8 mouse cellular contexts compared by ENCODE assay signal in the genomic region with DNA sequence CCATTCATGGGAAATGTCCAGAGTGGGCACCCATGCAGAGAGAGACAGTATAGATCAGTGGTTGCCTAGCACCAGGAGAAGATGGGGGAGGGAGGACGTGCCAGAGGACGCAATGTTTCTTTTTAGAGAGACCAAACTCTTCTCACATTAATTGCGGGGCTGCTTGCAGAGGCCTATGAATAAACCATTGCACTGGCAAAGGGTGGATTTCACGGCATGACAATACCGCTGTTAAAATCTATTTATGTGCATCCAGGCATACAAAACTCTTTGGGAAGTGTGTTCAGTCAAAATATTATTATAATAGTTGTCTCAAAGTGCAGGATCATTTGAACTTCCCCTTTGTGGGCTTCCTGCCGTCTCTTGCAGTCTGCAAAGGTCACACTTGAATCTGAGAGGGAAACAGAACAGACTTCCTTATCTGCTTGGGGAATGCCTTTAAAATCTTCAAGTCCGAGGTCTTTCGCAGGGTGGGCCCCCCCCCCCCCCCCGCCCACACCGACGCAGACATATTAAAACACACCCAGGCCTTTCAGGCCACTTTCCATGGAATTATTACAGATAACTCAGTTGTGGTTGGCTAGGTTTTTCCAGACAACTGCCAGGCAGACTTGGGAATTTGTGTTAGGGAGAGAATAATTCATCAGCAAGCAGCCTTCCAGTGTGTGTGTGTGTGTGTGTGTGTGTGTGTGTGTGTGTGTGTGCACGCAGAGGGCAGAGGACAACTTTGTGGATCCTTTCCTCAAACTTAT.
DNase-seq lines count a peak whose midpoint lies in the region; ATAC-seq and TF ChIP-seq lines count a peak whose summit lies in the region.

No protein-coding gene starts in this region.

- H3K4me2 ChIP-seq in kidney, embryonic 14.5 days (replicated peaks; ENCODE audit: low read depth, low read length) = no peak overlapping the region
- H3K4me2 ChIP-seq in forebrain, embryonic 14.5 days (ENCODE audit: low read length) = 0 out of 2 replicates have a peak overlapping the region, but pooled peaks have one; percentile 9
- no peak overlapping the region for H3K4me2 ChIP-seq in hindbrain, embryonic 13.5 days

- no peak for TF ChIP-seq CTCF in olfactory bulb, adult 2 months (IDR thresholded peaks at IDR 0.05; ENCODE audit: insufficient read depth, low read depth, low read length)

- no peak for DNase-seq in kidney, adult 11 months
- DNase-seq in forebrain, embryonic 14.5 days (ENCODE audit: low spot score) = peak; percentile 63
- DNase-seq in liver = peak; percentile 32
- no peak for DNase-seq in gastrocnemius, postnatal 14 days
- no peak for DNase-seq in thymus, postnatal 14 days

- 0 out of 2 replicates have a peak, but pooled peaks cover 2% of the 10 kb centered on the region for H3K9me3 ChIP-seq in kidney, embryonic 14.5 days (ENCODE audit: control insufficient read depth, low read length)
- H3K9me3 ChIP-seq in forebrain, embryonic 14.5 days (replicated peaks; ENCODE audit: control insufficient read depth, low read length) = no peaks in the 10 kb centered on the region
- H3K9me3 ChIP-seq in hindbrain, embryonic 13.5 days = no peaks in the 10 kb centered on the region

- H3K4me1 ChIP-seq in kidney, embryonic 14.5 days (ENCODE audit: control insufficient read depth, insufficient read depth, low read length) = no peaks in the 10 kb centered on the region
- peaks cover 6% of the 10 kb centered on the region; the same call in 1 of the 2 replicates for H3K4me1 ChIP-seq in forebrain, embryonic 14.5 days (ENCODE audit: control insufficient read depth, insufficient read depth, low read length)
- H3K4me1 ChIP-seq in hindbrain, embryonic 13.5 days (replicated peaks) = peaks cover 15% of the 10 kb centered on the region
- H3K4me1 ChIP-seq in olfactory bulb, adult 2 months (ENCODE audit: control insufficient read depth, insufficient read depth, low read length) = peaks cover 15% of the 10 kb centered on the region

- H3K36me3 ChIP-seq in kidney, embryonic 14.5 days (ENCODE audit: control insufficient read depth, insufficient read depth, low read length) = no peaks in the 10 kb centered on the region
- H3K36me3 ChIP-seq in forebrain, embryonic 14.5 days (ENCODE audit: control insufficient read depth, insufficient read depth, low read length) = no peaks in the 10 kb centered on the region
- no peaks in the 10 kb centered on the region for H3K36me3 ChIP-seq in hindbrain, embryonic 13.5 days

- no peak overlapping the region for H3K4me3 ChIP-seq in kidney, embryonic 14.5 days (ENCODE audit: low read length)
- H3K4me3 ChIP-seq in forebrain, embryonic 14.5 days (ENCODE audit: low read depth, low read length) = no peak overlapping the region
- no peak overlapping the region for H3K4me3 ChIP-seq in hindbrain, embryonic 13.5 days
- no peak overlapping the region for H3K4me3 ChIP-seq in olfactory bulb, adult 2 months (ENCODE audit: insufficient read depth, low read depth, low read length)

- H3K27me3 ChIP-seq in kidney, embryonic 14.5 days (ENCODE audit: control insufficient read depth, insufficient read depth, low read length) = no peaks in the 10 kb centered on the region
- H3K27me3 ChIP-seq in forebrain, embryonic 14.5 days (replicated peaks; ENCODE audit: control insufficient read depth, insufficient read depth, low read length) = no peaks in the 10 kb centered on the region
- no peaks in the 10 kb centered on the region for H3K27me3 ChIP-seq in hindbrain, embryonic 13.5 days

- TF ChIP-seq POLR2A in olfactory bulb, adult 2 months (IDR thresholded peaks at IDR 0.05; ENCODE audit: insufficient read depth, low read depth, low read length) = no peak

- ATAC-seq in kidney, embryonic 14.5 days (ENCODE audit: low FRiP score, low TSS enrichment) = peak; percentile 45; the same call in 1 of the 2 replicates
- peak; percentile 72 for ATAC-seq in forebrain, embryonic 14.5 days
- peak; percentile 79 for ATAC-seq in hindbrain, embryonic 13.5 days (ENCODE audit: low FRiP score)

- 20% methylated on average over 12 of the region's 12 CpGs for WGBS in kidney, embryonic 14.5 days
- 2% methylated on average over 12 of the region's 12 CpGs for WGBS in forebrain, embryonic 14.5 days
- 3% methylated on average over 12 of the region's 12 CpGs for WGBS in hindbrain, embryonic 13.5 days
- WGBS in olfactory bulb, adult 2 months = 6% methylated on average over 12 of the region's 12 CpGs

- H3K27ac ChIP-seq in kidney, embryonic 14.5 days (ENCODE audit: low read depth, low read length) = peak overlapping the region; percentile 42; the same call in 1 of the 2 replicates
- 0 out of 2 replicates have a peak overlapping the region, but pooled peaks have one; percentile 33 for H3K27ac ChIP-seq in forebrain, embryonic 14.5 days (ENCODE audit: low read depth, low read length)
- H3K27ac ChIP-seq in hindbrain, embryonic 13.5 days = peak overlapping the region; percentile 62
- H3K27ac ChIP-seq in olfactory bulb, adult 2 months (ENCODE audit: insufficient read depth, low read depth, low read length) = peak overlapping the region; percentile 47

- intact Hi-C loops in gastrocnemius, postnatal 14 days (cut with DNase I; ENCODE audit: low total_unique reads) = no loop called here

- no peak overlapping the region for H3K9ac ChIP-seq in kidney, embryonic 14.5 days (ENCODE audit: low read depth, low read length)
- no peak overlapping the region; the same call in 1 of the 2 replicates for H3K9ac ChIP-seq in forebrain, embryonic 14.5 days (ENCODE audit: low read length)
- H3K9ac ChIP-seq in hindbrain, embryonic 13.5 days = no peak overlapping the region

Comparison
In these comparisons a context has a peak if more than half of its experiments do, and no peak if none do; other contexts are left out.
1. DNase-seq: peak in forebrain, embryonic 14.5 days (single experiment) and liver (single experiment); none in kidney, adult 11 months (single experiment), gastrocnemius, postnatal 14 days (single experiment) and thymus, postnatal 14 days (single experiment).
2. Peak in every context shown above with its lines, with median percentiles within 50 percentile points of each other: ATAC-seq and H3K27ac ChIP-seq.